Mouse (Mus musculus) embryonic stem cell, embryonic (primary cell): ENCODE measurements around the gene Nxnl2.

Experiments used
- CTCF ChIA-PET, 4 experiments: fragments of 300-600 bp in 2 of 4; fragments of 350-600 bp in 2 of 4; sonication (Branson Sonifier 250); formaldehyde crosslinking; loops; one replicate each; lab custom pipeline; 2022; ENCODE audit warnings: inconsistent platforms in 2 of 4; lab: Charles Lee
- POLR2A ChIA-PET, 4 experiments: fragments of 300-600 bp in 2 of 4; fragments of 350-600 bp in 2 of 4; sonication (Branson Sonifier 250); formaldehyde crosslinking; loops; one replicate each; lab custom pipeline; 2022; ENCODE audit warnings: antibody characterized with exemption in 4 of 4, inconsistent platforms in 1 of 4; lab: Charles Lee

Gene Nxnl2

GRCm38 (mm10) chr13:51204081-51204480, 33.3 kb downstream of the Nxnl2 start:
- ChIA-PET CTCF (interaction anchor here in 1 of 4 experiments (0.8 kb wide), 1 partner anchor 238 kb away, joined by 3 read pairs; no protein-coding TSS in a partner anchor), POLR2A (interaction anchor here in 1 of 4 experiments (1.2 kb wide), 1 partner anchor 36 kb away, joined by 3 read pairs; no protein-coding TSS in a partner anchor)

GRCm38 (mm10) chr13:51207965-51208364, 37.1 kb downstream of the Nxnl2 start:
- POLR2A ChIA-PET: interaction anchor here in 3 of 4 experiments (0.6 to 1.5 kb wide), 4 partner anchors 16 to 229 kb away, joined by 3 to 4 read pairs (median 3); partner anchors contain the start of gene Spin1 (in 1 of the 3)
- CTCF ChIA-PET: interaction anchor here in 3 of 4 experiments (0.6 to 1.1 kb wide), 5 partner anchors 210 to 410 kb away, joined by 3 to 4 read pairs (median 3); no protein-coding TSS in a partner anchor

- POLR2A ChIA-PET: interaction anchor here in 2 of 4 experiments (0.6 to 1.5 kb wide), 3 partner anchors 109 to 1741 kb away, joined by 3 to 6 read pairs (median 3); partner anchors contain the start of gene Spin1 (in 1 of the 2)
- CTCF ChIA-PET: interaction anchor here in 3 of 4 experiments (0.6 to 1.1 kb wide), 5 partner anchors 210 to 409 kb away, joined by 3 to 4 read pairs (median 3); no protein-coding TSS in a partner anchor
Observed at GRCm38 (mm10) chr13:51208378-51209100, 37.7 kb downstream of the Nxnl2 start.

- CTCF ChIA-PET: interaction anchor here (0.7 to 1.2 kb wide), 6 partner anchors 18 to 1818 kb away, joined by 3 to 8 read pairs (median 3); partner anchors contain the start of gene Nxnl2 (in 1 of the 4)
Observed at GRCm38 (mm10) chr13:51210639-51211038, 39.8 kb downstream of the Nxnl2 start.

GRCm38 (mm10) chr13:51214746-51215145, 43.9 kb downstream of the Nxnl2 start:
- POLR2A ChIA-PET: no interaction called here
- CTCF ChIA-PET: interaction anchor here in 2 of 4 experiments (0.7 to 3.4 kb wide), 5 partner anchors 115 to 265 kb away, joined by 3 to 16 read pairs (median 4); no protein-coding TSS in a partner anchor

More at GRCm38 (mm10) chr13:51210639-51211038, 39.8 kb downstream of the Nxnl2 start:
- POLR2A ChIA-PET: no interaction called here

- ChIA-PET CTCF (no interaction called here), POLR2A (no interaction called here)
Observed at GRCm38 (mm10) chr13:51220897-51221296, 50.1 kb downstream of the Nxnl2 start.

- POLR2A ChIA-PET: no interaction called here
- CTCF ChIA-PET: interaction anchor here in 1 of 4 experiments (0.6 kb wide), 1 partner anchor 161 kb away, joined by 4 read pairs; no protein-coding TSS in a partner anchor
Observed at GRCm38 (mm10) chr13:51221425-51222160, 50.8 kb downstream of the Nxnl2 start.
